Mouse (Mus musculus): ENCODE measurements at regions not wholly inside any gene's neighbourhood (a gene's known extent, or its start where the extent isn't known, plus 50 kb on each side); places are given as distances from the start of the nearest gene placed in this dataset.
A peak's percentile ranks its signal among the peaks of the same experiment; 100 is the strongest.
"Not testable (repeated sequence)": the region's sequence is repeated elsewhere in the genome, so short reads cannot be mapped to it uniquely, and the experiment has no call there.

DNA sequence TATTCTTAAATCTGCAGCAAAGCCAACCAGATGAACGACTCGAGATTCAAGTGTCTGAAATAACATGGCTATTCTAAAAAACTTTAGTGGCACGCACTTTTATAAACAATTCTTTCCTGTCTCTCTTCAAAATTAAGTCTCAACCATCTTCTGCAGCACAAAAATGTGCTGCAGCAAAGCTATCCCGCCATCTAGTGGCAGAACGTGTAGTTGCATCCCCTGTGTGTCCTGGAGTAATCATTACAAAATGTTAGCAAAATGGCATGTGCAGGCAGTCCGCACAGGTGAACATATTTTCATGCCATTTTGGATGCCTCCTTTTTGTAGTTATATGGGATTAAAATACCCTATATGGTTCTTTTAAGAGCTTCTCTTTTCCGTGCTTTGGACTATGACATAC, 293.1 kb upstream of the Slc7a14 start:
- peak; percentile 64 for DNase-seq (ENCODE audit: low read depth)

DNA sequence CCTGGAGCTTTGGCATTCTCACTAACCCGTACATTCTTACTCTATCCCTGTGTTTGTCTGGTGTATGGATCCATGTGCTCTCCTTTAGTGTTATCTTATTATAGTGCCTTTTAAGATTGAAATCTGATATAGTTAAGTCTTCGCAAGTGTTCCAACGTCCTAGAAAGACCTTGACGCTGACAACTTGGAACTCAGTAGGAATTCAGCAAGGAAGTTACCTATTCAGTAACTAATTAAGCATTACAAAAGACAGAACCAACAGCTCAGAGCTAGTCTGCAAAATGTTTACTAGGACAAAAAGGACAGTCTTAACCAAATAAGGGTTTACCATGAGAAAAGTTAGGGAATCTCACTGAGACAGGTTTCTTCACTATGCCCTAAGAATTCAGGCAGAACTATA, 286.4 kb upstream of the Slc7a14 start:
- DNase-seq (ENCODE audit: low read depth) = not testable (repeated sequence)

DNA sequence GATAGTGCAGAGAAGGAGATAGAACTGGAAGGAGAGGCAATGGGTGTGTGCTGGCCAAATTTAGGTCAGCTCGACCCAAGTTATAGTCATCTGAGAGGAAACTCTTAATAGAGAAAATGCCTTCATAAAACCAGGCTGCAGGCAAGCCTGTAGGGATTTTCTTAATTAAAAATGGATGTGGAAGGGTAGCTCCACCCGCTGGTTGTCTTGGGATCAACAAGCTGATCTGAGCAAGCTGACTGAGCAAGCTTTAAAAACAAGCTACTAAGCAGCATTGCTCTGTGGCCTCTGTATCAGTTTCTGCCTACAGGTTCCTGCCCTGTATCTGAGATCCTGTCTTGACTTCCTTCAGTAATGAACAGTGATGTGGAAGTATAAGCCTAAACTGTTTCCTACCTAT, 275.8 kb upstream of the Slc7a14 start:
- DNase-seq (ENCODE audit: low read depth) = peak; percentile 19

DNA sequence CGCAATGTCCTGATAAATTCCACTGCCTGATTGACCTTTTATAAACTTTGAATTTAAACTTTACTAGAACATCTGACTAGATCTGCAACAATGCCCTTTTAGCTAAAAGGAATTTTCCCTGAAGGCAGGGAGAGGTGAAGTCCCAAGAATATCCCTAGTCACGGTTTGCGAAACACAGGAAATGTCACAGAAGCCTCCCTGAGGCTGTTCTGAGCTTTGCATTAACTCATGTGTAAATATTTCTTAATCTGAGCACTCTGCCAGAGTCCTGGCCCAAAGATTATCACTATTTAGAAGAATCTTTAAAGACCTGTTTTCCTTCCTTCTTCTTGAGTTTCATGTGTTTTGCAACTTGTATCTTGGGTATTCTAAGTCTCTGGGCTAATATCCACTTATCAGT, 263.7 kb upstream of the Slc7a14 start:
- DNase-seq (ENCODE audit: low read depth) = no peak

All from 416B (cell line).